Mouse (Mus musculus) cerebellum, adult 2 months (tissue): ENCODE data around the gene Smarcad1. TPM values are rescaled to one million over a fixed set of nuclear protein-coding genes. Genes with fewer than 3 reads are reported as not detected.

ENCODE experiments used
- DNase-seq, 2 experiments: peaks; one replicate each; pipeline ENCODE4 v3.0.0; 2021
- H3K27ac ChIP-seq: fragments of 200-500 bp; 2 replicates; pipeline ENCODE4 v1.5.1; 2012; ENCODE audit warnings: low read length, control low read depth, inconsistent platforms; ENCODE audit not compliant: insufficient read depth
- H3K27me3 ChIP-seq: fragments of 200-500 bp; 2 replicates; pipeline ENCODE4 v1.6.1; 2012; ENCODE audit warnings: inconsistent platforms, mild to moderate bottlenecking, low read length, moderate library complexity; ENCODE audit not compliant: control insufficient read depth, insufficient read depth
- H3K4me1 ChIP-seq: fragments of 200-500 bp; 2 replicates; pipeline ENCODE4 v1.6.1; 2011; ENCODE audit warnings: low read length; ENCODE audit not compliant: control insufficient read depth, insufficient read depth
- H3K4me3 ChIP-seq: fragments of 200-500 bp; replicated peaks from 2 replicates; pipeline ENCODE3; 2011; ENCODE audit warnings: mild to moderate bottlenecking, low read depth, low read length, control low read depth; ENCODE audit not compliant: insufficient read depth
- CTCF ChIP-seq: fragments of 200-500 bp; IDR thresholded peaks from 2 replicates; pipeline ENCODE4 v1.5.1; 2011; ENCODE audit warnings: low read depth, mild to moderate bottlenecking, control low read depth, low read length, moderate library complexity, borderline replicate concordance; ENCODE audit not compliant: insufficient read depth
- POLR2A ChIP-seq: fragments of 200-500 bp; IDR thresholded peaks from 2 replicates; pipeline ENCODE4 v1.6.1; 2011; ENCODE audit warnings: low read length, control low read depth, borderline replicate concordance; ENCODE audit not compliant: insufficient read depth
- WGBS: fragments of 180-500 bp; shearing (Covaris S2); methylation state at CpG from one replicate; pipeline ENCODE4 v1.1.7; 2018; 5-methylcytosine and 5-hydroxymethylcytosine counted together
- polyA plus RNA-seq: library from polyadenylated mRNA; depleted of rRNA; stranded (reverse); fragments of >200 nt; gene quantifications from 2 replicates; pipeline ENCODE4 v1.2.3, GENCODE M21; 2012; rRNA removed

Smarcad1 gene
- polyA plus RNA-seq, 1 experiment = 22.3 TPM

DNA sequence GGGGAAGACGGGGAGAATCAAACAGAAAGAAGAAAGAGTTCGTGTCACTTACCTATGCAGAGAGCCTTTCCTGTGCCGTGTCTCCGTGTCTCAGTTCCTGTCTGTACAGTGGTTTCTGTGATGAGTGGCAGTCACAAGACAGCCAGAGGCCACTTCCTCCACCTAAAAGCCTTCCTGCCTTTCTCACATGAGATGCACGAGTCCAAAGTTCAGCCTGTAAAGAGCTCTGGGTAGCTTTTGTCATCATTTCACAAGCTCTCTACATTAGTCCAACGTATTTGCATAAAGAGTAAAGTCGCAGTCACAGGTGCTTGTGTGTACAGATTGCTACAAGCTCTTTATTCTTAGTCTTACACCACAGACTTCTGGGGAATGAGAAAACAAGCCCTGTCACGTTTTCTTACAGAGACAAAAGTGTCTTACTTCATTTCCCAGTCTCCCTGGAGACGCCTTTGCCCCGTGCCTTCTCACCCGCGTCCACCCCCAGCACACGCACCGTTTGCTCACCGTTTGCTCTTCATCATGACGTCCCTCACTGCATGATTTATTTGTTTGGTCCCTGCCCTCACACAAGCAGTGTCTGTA lies 102.3 kb downstream of the Smarcad1 start, which contains the start of gene Hpgds:
Gene Hpgds, minus strand, starts transcription at position 288 of the 585 bp plus-strand sequence.
- Histone ChIP-seq H3K4me3 (no peak within 1 kb of the TSS), H3K4me1 (no peaks in the 10 kb centered on the region), H3K27ac (no peak within 1 kb of the TSS), H3K27me3 (no peaks in the 10 kb centered on the region)
- WGBS = 22% methylated on average over 16 of the region's 16 CpGs
- DNase-seq = no peak
- TF ChIP-seq POLR2A (no peak), CTCF (no peak)

DNA sequence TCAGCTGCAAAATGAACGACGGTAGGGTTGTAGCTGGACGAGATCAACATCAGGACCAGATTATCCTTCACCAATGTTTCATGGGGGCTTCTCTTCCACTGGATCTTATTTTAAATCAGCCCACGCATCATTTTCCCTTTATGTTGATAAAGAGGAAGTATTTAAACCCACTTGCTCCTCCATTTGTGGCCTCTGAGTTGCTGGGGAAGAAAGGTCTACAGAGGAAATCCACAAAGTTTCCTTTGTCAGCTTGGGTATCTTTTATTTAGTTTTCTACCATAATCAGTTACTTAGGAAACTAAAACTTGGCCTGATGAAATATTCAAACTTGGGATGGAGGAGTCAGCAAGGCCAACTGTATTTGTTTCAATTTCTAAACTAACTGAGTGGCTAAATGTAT lies 104.0 kb downstream of the Smarcad1 start:
- H3K27me3 ChIP-seq = no peaks in the 10 kb centered on the region
- DNase-seq = no peak
- H3K4me3 ChIP-seq = no peak overlapping the region
- WGBS = 97% methylated on average over 4 of the region's 4 CpGs
- H3K4me1 ChIP-seq = no peaks in the 10 kb centered on the region; the same call in 1 of the 2 replicates
- no peak for TF ChIP-seq CTCF
- TF ChIP-seq POLR2A = no peak
- no peak overlapping the region for H3K27ac ChIP-seq

DNA sequence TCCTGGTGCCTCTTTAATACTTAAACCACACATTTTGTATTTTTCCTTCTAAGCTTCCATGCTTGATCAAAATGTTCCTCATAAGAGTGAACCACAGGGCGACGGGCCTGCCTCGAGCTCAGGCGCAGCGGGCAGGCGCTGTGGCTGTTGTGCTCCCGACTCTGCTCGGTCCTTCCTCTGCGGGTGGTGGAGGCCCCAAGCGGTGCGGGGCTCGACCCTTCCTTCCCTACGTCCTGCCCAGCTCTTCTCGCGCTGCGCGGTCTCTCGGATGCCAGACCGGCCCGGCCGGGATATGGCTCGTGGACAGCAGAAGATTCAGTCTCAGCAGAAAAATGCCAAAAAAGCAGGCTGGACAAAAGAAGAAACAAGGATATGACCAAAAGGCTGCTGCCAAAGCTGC lies 108.3 kb downstream of the Smarcad1 start:
- peak; percentile 33 to 34 for DNase-seq
- Histone ChIP-seq H3K4me1 (no peaks in the 10 kb centered on the region; the same call in 1 of the 2 replicates), H3K4me3 (peak overlapping the region; percentile 37), H3K27me3 (no peaks in the 10 kb centered on the region), H3K27ac (no peak overlapping the region)
- TF ChIP-seq POLR2A = no peak
- no peak for TF ChIP-seq CTCF
- WGBS = 11% methylated on average over 22 of the region's 22 CpGs

DNA sequence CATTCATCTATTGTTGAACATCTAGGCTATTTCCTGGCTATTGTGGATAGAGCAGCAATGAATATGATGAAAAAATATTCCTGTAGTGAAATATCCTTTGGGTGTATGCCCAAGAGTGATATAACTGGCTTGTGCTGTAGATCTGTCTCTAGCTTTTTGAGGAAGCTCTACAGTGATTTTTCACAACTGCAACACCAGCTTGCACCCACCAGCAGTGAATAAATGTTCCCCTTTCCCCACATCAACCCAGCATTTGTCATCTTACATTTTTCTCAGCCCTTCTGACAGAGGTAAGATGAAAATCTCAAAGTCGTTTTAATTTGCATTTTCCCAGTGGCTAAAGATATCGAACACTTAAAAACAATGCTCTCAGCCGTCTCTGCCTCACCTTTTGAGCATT lies 111.2 kb downstream of the Smarcad1 start:
- peaks cover 14% of the 10 kb centered on the region for H3K4me1 ChIP-seq
- H3K27ac ChIP-seq = no peak overlapping the region
- TF ChIP-seq CTCF (no peak), POLR2A (no peak)
- no peak overlapping the region for H3K4me3 ChIP-seq
- no peaks in the 10 kb centered on the region for H3K27me3 ChIP-seq
- DNase-seq = no peak
- WGBS = 93% methylated on average over 3 of the region's 3 CpGs

DNA sequence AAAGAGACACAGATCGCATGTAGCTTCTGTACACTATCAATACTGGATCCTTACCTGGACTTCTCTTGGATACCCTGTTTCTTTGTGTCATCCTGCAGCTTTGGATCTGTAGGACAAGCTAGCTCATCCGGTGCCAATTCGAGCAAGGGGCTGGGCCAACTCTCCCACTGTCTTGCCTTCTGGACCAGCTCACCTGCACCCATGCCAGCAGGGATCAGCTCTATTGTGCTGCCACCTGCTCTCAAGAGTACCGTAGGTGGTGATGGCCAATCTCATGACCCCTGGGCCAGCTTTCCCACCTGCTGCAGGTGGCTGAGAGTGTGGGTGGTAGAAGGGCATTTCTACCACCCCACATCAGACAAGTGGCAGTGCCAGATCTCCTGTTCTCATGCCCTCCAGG lies 114.7 kb downstream of the Smarcad1 start:
- H3K27me3 ChIP-seq = no peaks in the 10 kb centered on the region

DNA sequence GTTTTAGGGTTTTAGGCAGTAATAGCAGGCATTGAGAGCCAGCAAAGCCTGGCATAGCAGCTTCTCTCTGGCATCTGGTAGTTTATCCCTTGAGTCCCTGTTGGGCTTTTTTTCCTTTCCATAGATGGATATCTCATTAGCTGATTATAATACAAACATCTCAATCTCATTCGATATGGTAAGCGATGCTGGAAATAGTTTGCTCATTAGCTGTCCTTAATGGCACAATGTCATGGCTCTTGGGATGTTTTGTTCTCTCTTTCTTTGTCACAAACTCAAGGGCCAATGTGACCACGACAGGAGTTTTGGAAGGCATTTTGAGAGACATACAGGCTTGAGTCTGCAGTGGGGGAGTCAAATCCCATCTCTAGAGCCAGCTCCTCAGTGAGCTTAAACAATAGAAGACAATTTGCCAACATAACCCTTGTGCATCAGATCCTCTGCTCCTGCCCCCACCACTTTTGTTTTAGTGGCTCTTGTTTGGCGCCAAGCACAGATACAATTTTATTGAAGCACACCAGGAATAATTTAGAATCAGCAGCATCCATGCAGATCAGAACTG lies 117.1 kb downstream of the Smarcad1 start:
- Histone ChIP-seq H3K27ac (no peak overlapping the region), H3K4me1 (peaks cover 14% of the 10 kb centered on the region), H3K27me3 (no peaks in the 10 kb centered on the region), H3K4me3 (no peak overlapping the region)
- no peak for TF ChIP-seq POLR2A
- TF ChIP-seq CTCF = no peak
- WGBS = 66% methylated on average over 4 of the region's 4 CpGs
- no peak for DNase-seq

More for the DNA sequence above, 114.7 kb downstream of the Smarcad1 start:
- no peak for TF ChIP-seq POLR2A
- TF ChIP-seq CTCF = no peak
- peaks cover 14% of the 10 kb centered on the region for H3K4me1 ChIP-seq
- H3K4me3 ChIP-seq = no peak overlapping the region
- DNase-seq = peak; percentile 71 to 90
- no peak overlapping the region for H3K27ac ChIP-seq
- WGBS = 16% methylated on average over 4 of the region's 4 CpGs

DNA sequence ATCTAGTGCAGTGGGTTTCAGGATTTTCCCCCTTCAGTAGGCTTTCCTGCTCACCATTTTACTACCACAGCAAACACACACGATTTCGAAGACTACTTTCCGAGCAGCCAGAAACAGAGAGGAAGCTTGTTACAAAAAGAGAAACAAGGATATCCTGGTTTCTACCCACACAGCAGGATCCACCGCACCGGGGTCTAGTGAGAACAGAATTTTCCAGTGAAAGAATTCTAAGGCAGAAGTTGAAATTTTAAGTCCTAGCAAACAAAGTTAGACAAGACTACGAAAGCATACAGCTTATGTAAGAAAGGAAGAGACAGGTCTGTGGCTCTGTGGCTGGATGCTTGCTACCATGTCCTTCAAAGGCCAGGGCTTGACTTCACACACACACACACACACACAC lies 121.8 kb downstream of the Smarcad1 start:
- 82% methylated on average over 6 of the region's 6 CpGs for WGBS
- H3K27me3 ChIP-seq = no peaks in the 10 kb centered on the region
- H3K27ac ChIP-seq = no peak overlapping the region
- H3K4me3 ChIP-seq = no peak overlapping the region
- H3K4me1 ChIP-seq = no peaks in the 10 kb centered on the region; the same call in 1 of the 2 replicates
- TF ChIP-seq POLR2A (no peak), CTCF (no peak)
- DNase-seq = no peak

DNA sequence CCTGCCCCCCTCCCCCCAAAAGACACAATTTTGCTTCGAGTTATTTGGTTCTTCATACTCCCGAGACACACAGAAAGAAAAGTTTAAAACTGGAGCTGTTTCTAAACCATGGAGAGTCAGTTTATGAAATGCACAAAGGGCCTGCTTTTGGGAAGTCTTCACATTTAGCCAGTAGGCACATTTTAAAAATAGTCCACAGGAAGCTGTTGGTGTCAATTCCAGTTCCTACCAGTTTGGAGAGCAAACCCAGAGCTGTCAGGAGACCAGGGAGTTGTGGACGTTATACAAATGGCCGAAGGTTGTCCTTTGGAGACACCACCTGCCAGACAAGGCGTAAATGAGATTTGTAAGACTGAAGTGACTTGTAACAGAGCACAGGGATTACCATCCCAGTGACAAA lies 122.6 kb downstream of the Smarcad1 start:
- Histone ChIP-seq H3K27ac (no peak overlapping the region), H3K4me1 (no peaks in the 10 kb centered on the region), H3K4me3 (no peak overlapping the region), H3K27me3 (no peaks in the 10 kb centered on the region)
- DNase-seq = no peak
- TF ChIP-seq POLR2A (no peak), CTCF (no peak)
- WGBS = 53% methylated on average over 5 of the region's 5 CpGs

Other genes starting within 250 kb of the Smarcad1 start
- gene Hpgds, start 102.3 kb downstream of the Smarcad1 start, polyA plus RNA-seq = 2.0 and 2.4 TPM in 2 replicates